Mouse (Mus musculus) kidney, embryonic 14.5 days (tissue): ENCODE measurements around the gene Fam208b. TPM values are rescaled to one million over a fixed set of nuclear protein-coding genes. Genes with fewer than 3 reads are reported as not detected.

Experiments
- ATAC-seq: fragments of 200-750 bp; cut with Nextera tagmentation; 2 replicates; pipeline ENCODE4 v1.8.0; 2017; ENCODE audit warnings: moderate number of reproducible peaks, mild to moderate bottlenecking, moderate TSS enrichment, moderate library complexity; ENCODE audit not compliant: low FRiP score, low TSS enrichment
- H3K27ac ChIP-seq: fragments of 300-500 bp; sonication (generic); 2 replicates; pipeline ENCODE4 v1.5.1; 2014; ENCODE audit warnings: low read depth, mild to moderate bottlenecking, low read length, moderate library complexity, mixed read lengths
- H3K27me3 ChIP-seq: fragments of 300-500 bp; sonication (generic); 2 replicates; pipeline ENCODE4 v1.6.1; 2014; ENCODE audit warnings: mild to moderate bottlenecking, low read length; ENCODE audit not compliant: control insufficient read depth, insufficient read depth
- H3K36me3 ChIP-seq: fragments of 300-500 bp; sonication (generic); 2 replicates; pipeline ENCODE4 v1.6.1; 2014; ENCODE audit warnings: low read length, mixed read lengths; ENCODE audit not compliant: control insufficient read depth, insufficient read depth
- H3K4me1 ChIP-seq: fragments of 300-500 bp; sonication (generic); 2 replicates; pipeline ENCODE4 v1.6.1; 2014; ENCODE audit warnings: low read length, mixed read lengths; ENCODE audit not compliant: control insufficient read depth, insufficient read depth
- H3K4me2 ChIP-seq: fragments of 300-500 bp; sonication (generic); replicated peaks from 2 replicates; pipeline ENCODE4 v1.6.1; 2014; ENCODE audit warnings: low read depth, mild to moderate bottlenecking, low read length
- H3K4me3 ChIP-seq: fragments of 300-500 bp; sonication (generic); 2 replicates; pipeline ENCODE4 v1.5.1; 2014; ENCODE audit warnings: mild to moderate bottlenecking, low read length
- H3K9ac ChIP-seq: fragments of 300-500 bp; sonication (generic); 2 replicates; pipeline ENCODE4 v1.6.1; 2014; ENCODE audit warnings: low read depth, mild to moderate bottlenecking, low read length, moderate library complexity
- H3K9me3 ChIP-seq: fragments of 300-500 bp; sonication (generic); 2 replicates; pipeline ENCODE4 v1.6.1; 2016; ENCODE audit warnings: low read length; ENCODE audit not compliant: control insufficient read depth
- WGBS: fragments of 180-500 bp; shearing (Covaris S2); extraction: QIAGEN DNeasy Blood & Tissue Kit; methylation state at CpG from one replicate; pipeline ENCODE4 v1.1.7; 2014; 5-methylcytosine and 5-hydroxymethylcytosine counted together
- polyA plus RNA-seq: library from polyadenylated mRNA; unstranded; fragments of >200 nt; fragmentation: Nextera tagmentation; extraction: Ambion mirVana; gene quantifications from 2 replicates; pipeline ENCODE4 v1.2.1, GENCODE M21; 2014

The Fam208b gene
- polyA plus RNA-seq: 24.7 and 25.8 TPM in 2 replicates

- Histone ChIP-seq H3K27ac (peak within 1 kb of the TSS; percentile 94), H3K9me3 (0 out of 2 replicates have a peak, but pooled peaks cover 6% of the 10 kb centered on the region), H3K9ac (peak within 1 kb of the TSS; percentile 86), H3K27me3 (no peaks in the 10 kb centered on the region), H3K4me3 (peak within 1 kb of the TSS; percentile 82), H3K4me1 (no peaks in the 10 kb centered on the region), H3K4me2 (peak within 1 kb of the TSS; percentile 61), H3K36me3 (no peaks in the 10 kb centered on the region)
- WGBS: under 1% methylated on average over 58 of the region's 58 CpGs
- peak; percentile 100 for ATAC-seq
These were observed at the start of gene Fam208b for GRCm38 (mm10) chr13:3610795-3611438. Gene Fam208b (minus strand): TSS chr13:3611108.

- Histone ChIP-seq H3K9me3 (no peaks in the 10 kb centered on the region), H3K4me2 (no peak overlapping the region), H3K27ac (no peak overlapping the region), H3K4me1 (no peaks in the 10 kb centered on the region), H3K9ac (no peak overlapping the region), H3K27me3 (no peaks in the 10 kb centered on the region), H3K36me3 (no peaks in the 10 kb centered on the region), H3K4me3 (no peak overlapping the region)
- 68% methylated on average over 16 of the region's 16 CpGs for WGBS
- ATAC-seq: no peak
These were observed 48.6 kb upstream of the Fam208b start for GRCm38 (mm10) chr13:3659163-3660160.

GRCm38 (mm10) chr13:3654432-3654831, 43.5 kb upstream of the Fam208b start:
- Histone ChIP-seq H3K27me3 (no peaks in the 10 kb centered on the region), H3K9ac (no peak overlapping the region), H3K27ac (no peak overlapping the region), H3K4me1 (no peaks in the 10 kb centered on the region), H3K36me3 (peaks cover 7% of the 10 kb centered on the region; the same call in 1 of the 2 replicates), H3K9me3 (no peaks in the 10 kb centered on the region), H3K4me3 (no peak overlapping the region), H3K4me2 (no peak overlapping the region)
- 90% methylated on average over 2 of the region's 2 CpGs for WGBS
- ATAC-seq: no peak

GRCm38 (mm10) chr13:3650569-3650968, 39.7 kb upstream of the Fam208b start:
- Histone ChIP-seq H3K4me3 (no peak overlapping the region), H3K36me3 (peaks cover 10% of the 10 kb centered on the region; the same call in 1 of the 2 replicates), H3K9ac (no peak overlapping the region), H3K4me2 (no peak overlapping the region), H3K27me3 (no peaks in the 10 kb centered on the region), H3K9me3 (no peaks in the 10 kb centered on the region), H3K27ac (no peak overlapping the region), H3K4me1 (no peaks in the 10 kb centered on the region)
- WGBS: 91% methylated on average over 4 of the region's 4 CpGs
- no peak for ATAC-seq

- H3K36me3 ChIP-seq: peaks cover 10% of the 10 kb centered on the region; the same call in 1 of the 2 replicates
- H3K9me3 ChIP-seq: no peaks in the 10 kb centered on the region
- H3K4me3 ChIP-seq: no peak overlapping the region
- no peak overlapping the region for H3K9ac ChIP-seq
- no peak overlapping the region for H3K27ac ChIP-seq
- H3K4me2 ChIP-seq: no peak overlapping the region
- no peak for ATAC-seq
- WGBS: 94% methylated on average over 7 of the region's 7 CpGs
- no peaks in the 10 kb centered on the region for H3K27me3 ChIP-seq
- no peaks in the 10 kb centered on the region for H3K4me1 ChIP-seq
These were observed 35.7 kb upstream of the Fam208b start for GRCm38 (mm10) chr13:3646566-3646965.

GRCm38 (mm10) chr13:3645919-3646318, 35.0 kb upstream of the Fam208b start:
- Histone ChIP-seq H3K9ac (no peak overlapping the region), H3K4me3 (no peak overlapping the region), H3K9me3 (no peaks in the 10 kb centered on the region), H3K27me3 (no peaks in the 10 kb centered on the region), H3K4me2 (no peak overlapping the region), H3K27ac (no peak overlapping the region), H3K4me1 (no peaks in the 10 kb centered on the region), H3K36me3 (peaks cover 10% of the 10 kb centered on the region; the same call in 1 of the 2 replicates)
- ATAC-seq: no peak; the same call in 1 of the 2 replicates
- 88% methylated on average over 3 of the region's 3 CpGs for WGBS

GRCm38 (mm10) chr13:3644871-3645270, 34.0 kb upstream of the Fam208b start:
- Histone ChIP-seq H3K9me3 (no peaks in the 10 kb centered on the region), H3K27me3 (no peaks in the 10 kb centered on the region), H3K27ac (no peak overlapping the region), H3K4me2 (no peak overlapping the region), H3K4me1 (no peaks in the 10 kb centered on the region), H3K4me3 (no peak overlapping the region), H3K9ac (no peak overlapping the region), H3K36me3 (peaks cover 8% of the 10 kb centered on the region; the same call in 1 of the 2 replicates)
- no peak for ATAC-seq
- WGBS: 91% methylated on average over 5 of the region's 5 CpGs

GRCm38 (mm10) chr13:3642538-3642937, 31.6 kb upstream of the Fam208b start:
- no peak overlapping the region for H3K4me2 ChIP-seq
- WGBS: 65% methylated on average over 5 of the region's 5 CpGs
- H3K27me3 ChIP-seq: no peaks in the 10 kb centered on the region
- H3K4me1 ChIP-seq: no peaks in the 10 kb centered on the region
- H3K4me3 ChIP-seq: no peak overlapping the region
- H3K27ac ChIP-seq: no peak overlapping the region
- H3K9ac ChIP-seq: no peak overlapping the region
- ATAC-seq: no peak
- H3K9me3 ChIP-seq: no peaks in the 10 kb centered on the region
- H3K36me3 ChIP-seq: no peaks in the 10 kb centered on the region
